Comparison of ENCODE assay signal across 27 mouse cellular contexts in genomic region chr14:77368411-77368810, GRCm38 (mm10).
DNase-seq lines count a peak whose midpoint lies in the region; ATAC-seq and TF ChIP-seq lines count a peak whose summit lies in the region.
"Had no signal": no experiment of that assay in that cellular context is flagged by ENCODE, and none has a peak within 500 bp of the region (broad histone marks: within the 10 kb centered on the region; RNA-seq: fewer than 3 reads in every experiment).

No protein-coding gene starts in this region.

- H3K36me3 ChIP-seq in midbrain, embryonic 11.5 days (ENCODE audit: control insufficient read depth, insufficient read depth, low read length): no peaks in the 10 kb centered on the region
- no peaks in the 10 kb centered on the region for H3K36me3 ChIP-seq in midbrain, embryonic 10.5 days
- H3K36me3 ChIP-seq: forebrain, embryonic 10.5 days; G1E; heart, embryonic 13.5 days had no signal

- no peaks in the 10 kb centered on the region for H3K27me3 ChIP-seq in midbrain, embryonic 11.5 days (ENCODE audit: control insufficient read depth, insufficient read depth, low read length)
- no peaks in the 10 kb centered on the region for H3K27me3 ChIP-seq in midbrain, embryonic 10.5 days (ENCODE audit: low read depth, poor library complexity, severe bottlenecking)
- H3K27me3 ChIP-seq: CH12.LX; forebrain, embryonic 13.5 days; heart, embryonic 13.5 days; Patski had no signal

- intact Hi-C loops in gastrocnemius, adult 2 months (cut with DNase I): no loop called here
- intact Hi-C loops in left cerebral cortex, postnatal 10 days (cut with DNase I): no loop called here

- ATAC-seq in midbrain, embryonic 11.5 days (ENCODE audit: low FRiP score): no peak
- ATAC-seq: forebrain, embryonic 13.5 days; forebrain, embryonic 16.5 days; hindbrain, postnatal 0 days; inflammation-experienced regulatory T-cells, adult 6 months; Patski had no signal

- peak; percentile 25 for DNase-seq in gastrocnemius, adult 2 months
- DNase-seq in gastrocnemius, adult 18-20 months (ENCODE audit: low spot score): no peak
- peak; percentile 24 to 29 for DNase-seq in left cerebral cortex, adult 18-20 months (ENCODE audit: low spot score in 2 of 2)
- DNase-seq in left cerebral cortex, postnatal 10 days (ENCODE audit: extremely low spot score in 1 of 2, low spot score in 2 of 2): no peak
- peak; percentile 65 for DNase-seq in midbrain, embryonic 11.5 days (ENCODE audit: low spot score, missing footprints)
- no peak for DNase-seq in midbrain, embryonic 10.5 days (ENCODE audit: low spot score)
- DNase-seq in brain, adult 2 months (ENCODE audit: low read depth, low spot score): peak; percentile 55
- no peak for DNase-seq in adrenal gland, postnatal 36 days
- DNase-seq: adrenal gland, adult 2 months; adrenal gland, postnatal 14 days; B cell, adult 2 months; cerebellum, adult 18-20 months; cerebellum, adult 9-10 months; cerebellum, postnatal 14 days; gastrocnemius, postnatal 14 days; heart, postnatal 14 days; heart, postnatal 4 days had no signal

- WGBS in midbrain, embryonic 11.5 days: 70% methylated on average over 8 of the region's 8 CpGs
- 78% methylated on average over 8 of the region's 8 CpGs for WGBS in midbrain, embryonic 10.5 days

- H3K27ac ChIP-seq in gastrocnemius, adult 2 months: no peak overlapping the region
- no peak overlapping the region for H3K27ac ChIP-seq in midbrain, embryonic 11.5 days (ENCODE audit: low read depth, low read length)
- no peak overlapping the region for H3K27ac ChIP-seq in midbrain, embryonic 10.5 days (replicated peaks)
- H3K27ac ChIP-seq: forebrain, embryonic 10.5 days; forebrain, embryonic 13.5 days; heart, embryonic 13.5 days; hindbrain, embryonic 14.5 days; hindbrain, postnatal 0 days had no signal

- no peak for TF ChIP-seq CTCF in gastrocnemius, adult 2 months (IDR thresholded peaks at IDR 0.05)

- no peak overlapping the region for H3K9ac ChIP-seq in midbrain, embryonic 11.5 days (ENCODE audit: low read length)
- H3K9ac ChIP-seq: forebrain, embryonic 13.5 days; heart, embryonic 13.5 days; hindbrain, embryonic 14.5 days had no signal

- H3K4me2 ChIP-seq in midbrain, embryonic 11.5 days: no peak overlapping the region
- H3K4me2 ChIP-seq: forebrain, embryonic 13.5 days; heart, embryonic 13.5 days; hindbrain, embryonic 14.5 days had no signal

- no peaks in the 10 kb centered on the region for H3K9me3 ChIP-seq in midbrain, embryonic 11.5 days (ENCODE audit: control insufficient read depth, low read length)
- H3K9me3 ChIP-seq in midbrain, embryonic 10.5 days (replicated peaks): no peaks in the 10 kb centered on the region
- H3K9me3 ChIP-seq: forebrain, embryonic 10.5 days; forebrain, embryonic 13.5 days; heart, embryonic 13.5 days had no signal

- H3K4me1 ChIP-seq in midbrain, embryonic 11.5 days (ENCODE audit: control insufficient read depth, insufficient read depth, low read length): no peaks in the 10 kb centered on the region
- H3K4me1 ChIP-seq in midbrain, embryonic 10.5 days: no peaks in the 10 kb centered on the region
- H3K4me1 ChIP-seq: forebrain, embryonic 10.5 days; forebrain, embryonic 13.5 days had no signal

- no peak overlapping the region for H3K4me3 ChIP-seq in gastrocnemius, adult 2 months
- H3K4me3 ChIP-seq in midbrain, embryonic 11.5 days (ENCODE audit: low read depth, low read length): no peak overlapping the region
- no peak overlapping the region for H3K4me3 ChIP-seq in midbrain, embryonic 10.5 days
- H3K4me3 ChIP-seq: forebrain, embryonic 10.5 days; forebrain, embryonic 13.5 days; heart, embryonic 13.5 days had no signal

Comparison
In these comparisons a context has a peak if more than half of its experiments do, and no peak if none do; other contexts are left out.
1. DNase-seq: peak in gastrocnemius, adult 2 months (single experiment), left cerebral cortex, adult 18-20 months (2 of 2), midbrain, embryonic 11.5 days (single experiment) and brain, adult 2 months (single experiment); none in gastrocnemius, adult 18-20 months (single experiment), left cerebral cortex, postnatal 10 days (0 of 2), midbrain, embryonic 10.5 days (single experiment) and adrenal gland, postnatal 36 days (0 of 2).